Mouse (Mus musculus): ENCODE measurements at regions not wholly inside any gene's neighbourhood (a gene's known extent, or its start where the extent isn't known, plus 50 kb on each side); places are given as distances from the start of the nearest gene placed in this dataset.

DNA sequence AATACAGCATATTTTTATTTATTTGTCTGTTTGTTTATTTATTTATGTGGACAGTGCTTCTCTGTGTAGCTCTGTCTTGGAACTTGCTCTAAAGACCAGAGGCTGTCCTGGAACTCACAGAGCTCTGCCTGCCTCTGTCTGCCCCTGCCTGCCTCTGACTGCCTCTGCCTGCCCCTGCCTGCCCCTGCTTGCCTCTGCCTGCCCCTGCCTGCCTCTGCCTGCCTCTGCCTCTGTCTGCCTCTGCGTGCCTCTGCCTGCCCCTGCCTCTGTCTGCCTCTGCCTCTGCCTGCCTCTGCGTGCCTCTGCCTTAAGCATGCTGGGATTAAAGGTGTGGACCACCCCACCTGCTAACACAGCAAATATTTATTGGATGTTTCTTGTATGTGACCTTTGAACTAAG is 96.2 kb upstream of the Mdm1 start:
- TF ChIP-seq POLR2A (IDR thresholded peaks at IDR 0.05; ENCODE audit: extremely low read depth, insufficient read depth, low read length) (no peak), CTCF (IDR thresholded peaks at IDR 0.05; ENCODE audit: extremely low read depth, insufficient read depth, low read length) (no peak)
